Mouse (Mus musculus) urinary bladder, adult 18-20 months (tissue): ENCODE results near the gene Ripply2.

ENCODE experiments used
- DNase-seq, 2 experiments: peaks; one replicate each; pipeline ENCODE4 v3.0.0; 2022; ENCODE audit warnings: low spot score in 2 of 2, mixed read lengths in 2 of 2

The Ripply2 gene

DNA sequence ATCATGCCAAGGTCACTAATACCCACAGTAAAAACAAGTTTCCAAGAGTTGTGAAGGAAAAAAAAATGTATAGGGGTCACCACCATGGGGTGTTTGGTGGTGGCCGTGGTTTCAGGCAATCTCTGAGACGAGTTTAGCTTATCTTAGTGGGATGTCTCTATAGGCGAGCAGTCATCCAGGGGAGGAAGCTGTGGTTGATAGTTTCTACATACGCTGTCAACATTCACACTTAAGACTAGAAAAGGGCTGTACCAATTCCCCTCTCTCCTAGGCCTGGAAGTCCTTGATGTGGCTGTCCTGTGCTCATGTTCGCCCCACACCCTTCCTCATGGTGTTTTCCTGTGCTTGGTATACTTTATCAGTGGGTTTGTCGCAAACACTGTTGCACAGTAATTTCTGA lies 10.4 kb downstream of the Ripply2 start:
- no peak for DNase-seq

DNA sequence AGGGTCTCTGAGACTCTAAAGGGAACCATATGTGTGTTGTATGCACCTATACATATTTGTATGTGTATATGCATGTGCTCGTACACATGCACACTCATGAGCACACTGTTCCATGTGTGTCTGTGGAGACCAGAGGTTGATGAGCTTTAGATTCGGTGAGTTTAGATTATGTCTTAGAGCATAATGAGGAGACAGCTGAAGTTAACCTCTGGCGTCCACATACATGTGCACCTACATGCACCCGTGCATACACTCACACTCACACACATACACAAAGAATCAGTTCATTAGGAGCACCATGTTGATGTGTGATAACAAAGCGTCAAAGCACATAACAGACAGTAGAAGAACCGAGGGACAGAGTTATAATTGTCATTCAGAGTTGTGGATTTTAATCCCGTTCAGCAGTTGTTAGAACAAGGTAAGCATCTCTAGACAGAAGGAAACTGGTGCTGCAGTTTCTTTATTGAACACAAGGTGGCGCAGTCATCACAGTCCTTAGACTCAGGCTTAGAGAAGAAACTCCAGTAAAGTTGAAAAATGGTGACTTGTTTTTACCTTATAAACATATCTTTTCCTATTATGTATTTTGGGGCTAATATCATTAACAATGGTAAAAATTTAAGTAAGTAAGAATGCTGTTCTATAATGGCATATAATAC lies 12.2 kb downstream of the Ripply2 start:
- DNase-seq, result peak; percentile 12 to 20

DNA sequence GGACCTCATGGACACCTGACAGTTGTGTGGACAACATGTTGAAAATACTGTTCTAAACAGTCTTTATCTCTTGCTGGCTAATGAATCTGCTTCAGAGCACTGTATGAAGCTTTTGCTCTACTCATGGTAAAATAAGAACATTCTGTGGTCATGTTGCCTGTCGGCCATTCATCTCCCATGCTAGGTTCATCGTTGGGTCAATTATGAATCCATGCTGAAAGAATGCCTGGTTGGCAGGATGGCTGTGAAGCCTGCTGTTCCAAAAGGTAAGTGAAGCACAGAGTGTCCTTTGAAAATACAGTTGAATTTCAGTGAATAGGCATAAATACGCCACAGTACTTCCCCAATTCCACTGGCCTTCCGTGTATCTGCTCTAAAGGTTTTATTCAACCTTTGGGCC lies 16.9 kb downstream of the Ripply2 start:
- no peak for DNase-seq

DNA sequence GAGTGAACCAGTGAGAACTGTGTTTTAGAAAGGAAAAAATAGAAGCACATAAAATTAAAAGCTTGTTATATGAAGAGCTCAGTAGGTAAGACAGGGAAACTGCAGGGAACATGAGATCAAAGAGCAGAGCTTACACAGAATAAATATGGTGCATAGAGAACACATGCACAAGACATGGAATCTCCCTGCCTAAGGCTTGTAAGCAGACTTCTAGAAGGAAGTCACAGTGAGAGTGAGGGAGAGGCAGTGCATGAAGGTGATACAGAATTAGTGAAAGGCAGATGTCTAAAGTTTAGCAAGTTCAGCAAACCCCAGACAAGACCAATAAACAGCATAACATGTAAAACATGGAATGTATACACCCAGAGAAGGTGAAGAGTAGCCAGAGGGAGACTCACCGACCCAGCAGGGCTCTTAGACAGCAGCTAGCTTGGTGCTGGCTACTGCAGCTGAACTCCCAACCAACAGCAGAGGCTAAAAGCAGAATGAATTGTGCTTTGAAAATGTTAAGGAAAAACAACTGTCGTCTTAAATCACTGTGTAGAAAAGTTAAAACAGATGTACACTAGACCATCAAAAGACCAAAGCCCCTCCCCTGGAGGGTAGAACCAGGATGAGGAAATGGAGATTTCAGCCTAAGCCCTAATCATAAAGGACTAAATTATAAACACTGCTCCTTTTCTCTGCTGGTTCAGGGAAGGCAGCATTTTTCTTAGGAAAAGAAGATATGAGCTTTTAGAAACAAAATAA lies 19.7 kb downstream of the Ripply2 start:
- DNase-seq, result no peak

DNA sequence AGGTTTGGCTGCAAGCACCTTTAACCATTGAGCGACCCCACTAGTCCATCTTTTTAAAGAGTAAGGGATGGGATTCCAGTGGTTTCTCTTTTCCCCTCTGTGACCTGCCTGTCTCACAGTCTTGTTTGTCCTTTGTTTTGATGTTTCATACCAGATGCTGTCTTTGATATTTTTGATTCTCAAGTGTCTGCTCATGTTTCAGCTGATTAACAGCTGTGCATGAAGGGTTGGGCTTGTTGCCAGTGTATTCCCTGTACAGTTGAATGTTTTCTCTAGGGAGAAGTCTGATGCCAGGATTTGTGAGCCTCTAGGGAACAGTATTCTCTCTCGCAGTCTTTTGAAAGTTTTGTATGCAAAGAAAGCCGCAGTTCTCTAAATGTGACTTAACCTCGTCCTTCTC lies 34.1 kb downstream of the Ripply2 start:
- no peak for DNase-seq

DNA sequence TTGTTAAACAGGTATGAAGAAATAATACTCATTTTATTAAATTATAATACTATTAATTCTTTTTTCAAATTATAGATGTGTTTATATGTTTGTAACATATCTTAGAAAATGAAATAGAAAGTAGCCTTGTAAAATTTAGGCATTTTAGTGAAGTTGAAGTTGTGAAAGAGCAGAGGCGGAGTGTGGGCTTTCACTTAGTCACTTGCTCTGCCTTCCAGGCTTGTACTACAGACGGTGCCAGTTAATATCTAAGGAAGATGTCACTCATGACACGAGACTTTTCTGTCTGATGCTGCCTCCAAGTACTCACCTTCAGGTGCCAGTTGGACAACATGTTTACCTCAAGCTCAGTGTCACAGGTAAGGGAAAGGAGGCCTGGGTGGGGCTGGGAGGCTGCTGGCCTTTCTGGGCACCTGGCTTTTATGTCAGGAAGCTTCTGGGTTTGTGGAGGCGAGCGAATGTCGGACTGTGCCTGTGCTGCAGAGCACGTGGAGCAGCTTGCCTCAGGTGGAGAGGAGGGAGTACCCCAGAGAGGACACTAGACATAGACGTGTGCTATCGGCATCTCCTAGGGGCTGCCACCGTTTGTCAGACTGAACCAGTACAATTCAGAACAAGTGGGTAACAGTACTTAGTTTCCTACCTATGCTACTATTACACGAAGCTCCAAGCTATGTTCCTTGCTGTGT lies 40.4 kb downstream of the Ripply2 start:
- DNase-seq, result no peak

DNA sequence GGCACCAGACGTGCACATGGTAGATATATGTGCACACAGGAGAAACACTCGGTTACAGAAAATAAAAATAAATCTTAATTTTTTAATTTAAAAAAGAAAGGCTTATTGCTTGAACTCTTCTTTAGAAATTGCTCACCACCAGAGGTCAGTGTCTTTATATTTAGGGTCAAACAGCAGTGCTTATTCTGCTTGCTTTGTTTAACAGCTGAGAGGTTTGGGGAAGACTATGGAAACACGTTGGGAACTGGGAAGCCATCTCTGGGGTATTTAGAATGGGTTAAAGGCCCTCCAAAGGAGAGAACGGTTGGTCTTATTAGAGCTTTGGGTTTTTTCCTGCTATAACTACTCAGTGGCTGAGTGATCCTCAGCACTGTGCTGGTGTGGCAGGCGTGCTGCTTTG lies 47.0 kb downstream of the Ripply2 start:
- no peak for DNase-seq

DNA sequence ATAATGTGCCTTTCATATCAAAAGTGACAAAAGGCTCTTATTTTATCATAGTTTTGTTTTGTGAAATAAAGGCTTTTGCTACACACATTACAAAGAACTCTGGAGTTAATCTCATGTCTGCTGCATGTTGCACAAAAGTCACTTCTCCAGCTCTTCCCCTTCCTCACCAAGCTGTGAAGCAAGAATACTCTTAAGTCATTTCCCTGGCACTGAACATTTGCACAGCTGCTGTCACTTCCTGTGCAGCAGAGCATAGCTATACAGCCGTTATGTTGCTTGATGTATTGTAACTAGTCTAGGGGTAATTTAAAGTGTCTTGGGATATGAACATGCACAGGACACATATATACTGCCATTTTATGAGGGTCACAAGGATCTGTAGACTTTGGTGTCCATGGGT lies 52.8 kb downstream of the Ripply2 start:
- no peak for DNase-seq
